Mouse (Mus musculus): ENCODE measurements around the gene Chst14. TPM values are rescaled to one million over a fixed set of nuclear protein-coding genes. Genes with fewer than 3 reads are reported as not detected.

Gene Chst14
- 6.9 and 8.1 TPM in 2 replicates for polyA plus RNA-seq (2015; fragmentation: Nextera tagmentation; extraction: Ambion mirVana)

DNA sequence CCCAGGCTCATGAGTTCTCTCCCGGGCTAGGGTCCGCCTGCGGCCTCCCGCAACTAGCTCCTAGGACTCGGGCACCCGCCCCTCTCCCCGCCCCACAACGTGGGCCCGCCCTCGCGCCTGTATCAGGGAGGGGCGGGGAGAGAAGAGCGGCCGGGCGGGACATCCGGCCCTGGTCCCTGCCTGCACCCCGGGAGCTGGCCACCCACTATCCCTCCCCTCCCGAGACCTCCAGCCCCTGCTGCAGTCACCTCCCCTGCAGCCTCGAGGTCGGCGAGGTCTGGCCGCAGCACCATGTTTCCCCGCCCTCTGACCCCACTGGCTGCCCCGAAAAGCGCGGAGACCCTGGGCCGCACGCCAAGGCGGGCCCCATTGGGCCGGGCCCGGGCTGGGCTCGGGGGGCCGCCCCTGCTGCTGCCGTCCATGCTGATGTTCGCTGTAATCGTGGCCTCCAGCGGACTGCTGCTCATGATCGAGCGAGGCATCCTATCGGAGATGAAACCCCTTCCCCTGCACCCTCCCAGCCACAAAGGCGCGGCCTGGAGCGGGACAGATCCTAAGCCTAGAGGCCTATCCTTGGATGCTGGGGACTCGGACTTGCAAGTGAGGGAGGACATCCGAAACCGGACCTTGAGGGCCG lies at the start of gene Chst14:
TSS of gene Chst14 (plus strand) at position 136 of the 637 bp plus-strand sequence.
- H3K27me3 ChIP-seq, result no peaks in the 10 kb centered on the region
- peaks cover 29% of the 10 kb centered on the region for H3K36me3 ChIP-seq
- H3K27ac ChIP-seq, result no peak within 1 kb of the TSS
- H3K4me1 ChIP-seq (replicated peaks), result peaks cover 27% of the 10 kb centered on the region
- WGBS, result 2% methylated on average over 47 of the region's 47 CpGs
- peak; percentile 87 for ATAC-seq (ENCODE audit: low FRiP score)
- H3K4me2 ChIP-seq, result peak within 1 kb of the TSS; percentile 89
- H3K9ac ChIP-seq, result peak within 1 kb of the TSS; percentile 81
- H3K9me3 ChIP-seq, result no peaks in the 10 kb centered on the region
- H3K4me3 ChIP-seq, result peak within 1 kb of the TSS; percentile 59

- peaks cover 15% of the 10 kb centered on the region for H3K27me3 ChIP-seq
- no peak overlapping the region for H3K4me2 ChIP-seq
- H3K4me1 ChIP-seq (replicated peaks), result peaks cover 5% of the 10 kb centered on the region
- 87% methylated on average over 4 of the region's 4 CpGs for WGBS
- H3K36me3 ChIP-seq, result peaks cover 34% of the 10 kb centered on the region
- no peaks in the 10 kb centered on the region for H3K9me3 ChIP-seq
- H3K4me3 ChIP-seq, result no peak overlapping the region
- ATAC-seq (ENCODE audit: low FRiP score), result no peak
- H3K27ac ChIP-seq, result no peak overlapping the region
- no peak overlapping the region for H3K9ac ChIP-seq
Observed at GRCm38 (mm10) chr2:118881019-118881418, 45.3 kb upstream of the Chst14 start.

GRCm38 (mm10) chr2:118881956-118882355 lies 44.3 kb upstream of the Chst14 start:
- 89% methylated on average over 5 of the region's 5 CpGs for WGBS
- ATAC-seq (ENCODE audit: low FRiP score), result no peak
- no peak overlapping the region for H3K4me3 ChIP-seq
- H3K27ac ChIP-seq, result no peak overlapping the region
- no peak overlapping the region for H3K9ac ChIP-seq
- no peak overlapping the region for H3K4me2 ChIP-seq
- peaks cover 25% of the 10 kb centered on the region for H3K36me3 ChIP-seq
- peaks cover 17% of the 10 kb centered on the region for H3K27me3 ChIP-seq
- H3K9me3 ChIP-seq, result no peaks in the 10 kb centered on the region
- H3K4me1 ChIP-seq (replicated peaks), result peaks cover 5% of the 10 kb centered on the region

- Histone ChIP-seq H3K4me3 (peak overlapping the region; percentile 40), H3K4me1 (replicated peaks) (peaks cover 5% of the 10 kb centered on the region), H3K27ac (no peak overlapping the region), H3K4me2 (peak overlapping the region; percentile 75), H3K36me3 (peaks cover 15% of the 10 kb centered on the region), H3K27me3 (peaks cover 23% of the 10 kb centered on the region), H3K9ac (peak overlapping the region; percentile 69), H3K9me3 (no peaks in the 10 kb centered on the region)
- 3% methylated on average over 32 of the region's 32 CpGs for WGBS
- ATAC-seq (ENCODE audit: low FRiP score), result peak; percentile 74
Observed at GRCm38 (mm10) chr2:118882840-118883679, 43.2 kb upstream of the Chst14 start.

DNA sequence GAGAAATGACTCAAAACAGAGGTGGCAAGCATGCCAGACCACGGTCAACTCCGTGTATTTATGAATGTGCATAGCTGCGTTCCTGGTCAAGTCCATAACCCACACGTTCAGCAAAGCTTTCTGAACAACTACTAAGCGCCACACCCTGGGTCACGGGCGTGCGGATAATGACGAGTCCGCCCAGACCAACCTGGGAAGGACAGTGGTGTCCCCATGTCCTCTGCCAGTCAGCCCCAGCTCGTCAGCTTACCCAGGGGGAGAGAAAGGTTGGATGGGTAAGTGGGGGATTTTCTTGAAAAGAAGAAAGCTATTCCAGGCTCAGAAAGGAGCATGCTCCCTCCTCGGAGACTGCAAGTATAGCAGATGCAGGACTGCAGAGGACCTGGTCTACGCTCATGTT lies 38.9 kb upstream of the Chst14 start:
- no peak for ATAC-seq (ENCODE audit: low FRiP score)
- no peak overlapping the region; the same call in 1 of the 2 replicates for H3K9ac ChIP-seq
- WGBS, result 74% methylated on average over 13 of the region's 13 CpGs
- no peaks in the 10 kb centered on the region for H3K36me3 ChIP-seq
- no peaks in the 10 kb centered on the region for H3K9me3 ChIP-seq
- peaks cover 39% of the 10 kb centered on the region for H3K27me3 ChIP-seq
- peak overlapping the region; percentile 23; the same call in 1 of the 2 replicates for H3K27ac ChIP-seq
- H3K4me1 ChIP-seq (replicated peaks), result peaks cover 7% of the 10 kb centered on the region
- H3K4me3 ChIP-seq, result no peak overlapping the region
- H3K4me2 ChIP-seq, result peak overlapping the region; percentile 25

DNA sequence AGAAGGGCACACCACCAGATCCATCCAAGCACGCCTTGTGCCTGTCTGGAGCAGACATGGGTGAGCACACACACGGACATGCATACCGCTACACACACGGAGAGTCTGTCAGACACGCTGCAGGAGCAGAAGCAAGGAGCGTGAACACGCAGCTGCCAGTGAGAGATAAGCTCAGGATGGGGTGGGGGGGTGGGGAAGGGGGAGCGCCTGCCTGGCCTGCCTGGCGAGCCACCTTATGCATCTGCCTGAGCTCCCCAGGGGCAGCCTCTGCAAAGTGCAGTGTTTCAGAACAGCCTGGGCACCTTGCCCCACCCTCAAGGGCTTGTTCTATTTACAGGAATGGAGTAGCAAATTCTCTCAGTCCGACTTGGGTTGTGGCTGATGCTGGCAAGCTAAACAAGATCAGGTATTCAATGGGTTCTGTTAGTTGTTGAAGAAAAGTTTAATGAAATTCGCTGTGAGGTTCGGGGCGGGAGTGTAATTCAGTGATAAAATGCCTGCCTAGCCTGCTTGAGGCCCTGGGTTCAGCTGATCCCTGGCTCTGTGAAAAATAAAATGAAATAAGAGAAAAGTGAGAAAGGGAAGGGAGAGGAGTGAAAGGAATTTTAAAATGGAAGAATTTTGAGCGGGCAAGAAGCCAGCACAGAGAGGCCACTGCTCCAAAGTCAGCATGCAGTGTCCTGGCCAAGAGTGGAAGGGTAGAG lies 38.3 kb upstream of the Chst14 start:
- 31% methylated on average over 14 of the region's 14 CpGs for WGBS
- peaks cover 5% of the 10 kb centered on the region for H3K4me1 ChIP-seq (replicated peaks)
- no peaks in the 10 kb centered on the region for H3K9me3 ChIP-seq
- no peak overlapping the region; the same call in 1 of the 2 replicates for H3K9ac ChIP-seq
- H3K4me2 ChIP-seq, result peak overlapping the region; percentile 25
- H3K27me3 ChIP-seq, result peaks cover 45% of the 10 kb centered on the region
- H3K4me3 ChIP-seq, result no peak overlapping the region
- ATAC-seq (ENCODE audit: low FRiP score), result 0 out of 2 replicates have a peak, but pooled peaks have one; percentile 41
- no peaks in the 10 kb centered on the region for H3K36me3 ChIP-seq
- H3K27ac ChIP-seq, result peak overlapping the region; percentile 23; the same call in 1 of the 2 replicates

DNA sequence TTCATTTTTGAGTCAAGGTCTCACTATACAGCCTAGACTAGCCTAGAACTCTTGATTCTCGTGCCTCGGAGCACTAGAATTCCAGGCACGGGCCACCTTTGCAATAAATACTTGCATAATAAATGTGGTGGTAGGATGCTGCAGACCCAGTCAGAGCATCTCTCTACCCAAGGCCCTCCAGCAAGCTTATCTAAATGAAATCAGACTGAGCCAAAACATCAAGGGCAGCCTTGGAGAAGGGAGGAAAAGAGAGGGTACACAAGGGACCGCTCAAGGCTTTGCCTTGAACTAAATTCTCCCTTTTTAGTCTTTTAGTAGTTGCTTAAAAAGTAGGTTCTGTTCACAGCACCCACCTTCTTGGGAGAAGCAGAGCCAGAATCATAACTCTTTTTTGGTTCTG lies 35.1 kb upstream of the Chst14 start:
- Histone ChIP-seq H3K27me3 (peaks cover 62% of the 10 kb centered on the region), H3K4me2 (no peak overlapping the region), H3K4me1 (replicated peaks) (peaks cover 5% of the 10 kb centered on the region), H3K4me3 (no peak overlapping the region), H3K36me3 (no peaks in the 10 kb centered on the region), H3K9me3 (no peaks in the 10 kb centered on the region), H3K27ac (no peak overlapping the region), H3K9ac (no peak overlapping the region)
- WGBS, result 89% methylated on average over 4 of the region's 4 CpGs
- no peak for ATAC-seq (ENCODE audit: low FRiP score)

DNA sequence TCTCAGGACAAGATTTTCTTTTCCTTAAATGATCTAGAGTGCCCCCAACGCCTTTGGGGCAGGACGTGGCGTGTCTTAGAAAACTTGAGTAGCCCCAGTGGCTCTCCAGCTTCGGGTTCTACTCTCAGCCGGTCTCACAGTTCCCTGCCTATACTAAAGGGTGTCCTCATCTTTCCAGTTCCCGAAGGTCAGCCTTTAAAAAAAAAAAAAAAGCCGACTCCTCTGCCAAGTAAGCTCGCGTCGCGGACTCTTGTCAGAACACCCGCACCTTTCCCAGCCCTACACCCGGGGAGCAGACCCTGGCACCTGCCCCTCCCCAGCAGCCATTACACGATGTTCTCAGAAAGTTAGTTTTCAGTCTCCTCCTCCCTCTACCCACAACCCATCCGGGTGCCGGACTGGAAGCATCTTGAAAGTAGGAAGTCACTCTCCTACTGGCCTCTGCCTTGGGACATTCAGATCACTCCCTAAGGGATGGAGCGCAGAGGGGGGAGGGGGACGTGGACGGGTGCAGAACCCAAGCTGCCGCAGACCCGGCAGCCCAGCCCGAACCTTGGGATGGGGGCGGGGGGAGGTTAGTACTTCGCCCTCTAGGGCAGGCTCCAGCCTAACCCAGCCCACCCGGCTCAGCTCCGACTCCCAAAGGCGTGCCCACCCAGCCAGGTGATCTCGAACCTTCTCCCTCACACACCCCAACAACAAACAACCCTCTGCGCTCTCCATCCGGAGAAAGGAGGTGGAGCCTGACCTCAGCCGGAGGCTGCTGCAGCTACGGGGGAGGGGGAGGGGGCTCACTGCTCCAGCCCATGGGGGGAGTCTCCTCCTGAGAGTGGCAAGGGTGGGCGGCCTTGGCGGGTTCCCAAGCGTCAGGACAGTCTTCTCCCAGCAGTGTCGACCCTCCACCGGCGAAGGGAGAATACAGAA lies 30.0 kb upstream of the Chst14 start:
- Histone ChIP-seq H3K27ac (no peak overlapping the region), H3K9ac (peak overlapping the region; percentile 68), H3K9me3 (no peaks in the 10 kb centered on the region), H3K27me3 (peaks cover 95% of the 10 kb centered on the region), H3K4me1 (replicated peaks) (peaks cover 43% of the 10 kb centered on the region), H3K36me3 (no peaks in the 10 kb centered on the region), H3K4me2 (peak overlapping the region; percentile 68), H3K4me3 (peak overlapping the region; percentile 43)
- 1% methylated on average over 38 of the region's 38 CpGs for WGBS
- ATAC-seq (ENCODE audit: low FRiP score), result no peak

GRCm38 (mm10) chr2:118896914-118897291 lies 29.4 kb upstream of the Chst14 start:
- Histone ChIP-seq H3K9me3 (no peaks in the 10 kb centered on the region), H3K9ac (peak overlapping the region; percentile 68), H3K4me1 (replicated peaks) (peaks cover 43% of the 10 kb centered on the region), H3K27me3 (peaks cover 89% of the 10 kb centered on the region), H3K36me3 (no peaks in the 10 kb centered on the region), H3K4me2 (peak overlapping the region; percentile 68), H3K27ac (no peak overlapping the region), H3K4me3 (peak overlapping the region; percentile 43)
- no peak for ATAC-seq (ENCODE audit: low FRiP score)
- WGBS, result under 1% methylated on average over 13 of the region's 13 CpGs

GRCm38 (mm10) chr2:118897392-118897791 lies 28.9 kb upstream of the Chst14 start:
- Histone ChIP-seq H3K36me3 (no peaks in the 10 kb centered on the region), H3K4me2 (peak overlapping the region; percentile 68), H3K4me3 (peak overlapping the region; percentile 43), H3K27ac (no peak overlapping the region), H3K9ac (peak overlapping the region; percentile 68; the same call in 1 of the 2 replicates), H3K27me3 (peaks cover 84% of the 10 kb centered on the region), H3K9me3 (no peaks in the 10 kb centered on the region), H3K4me1 (replicated peaks) (peaks cover 43% of the 10 kb centered on the region)
- under 1% methylated on average over 7 of the region's 7 CpGs for WGBS
- ATAC-seq (ENCODE audit: low FRiP score), result no peak

- Histone ChIP-seq H3K9me3 (no peaks in the 10 kb centered on the region), H3K9ac (no peak overlapping the region), H3K4me2 (peak overlapping the region; percentile 68; the same call in 1 of the 2 replicates), H3K27me3 (peaks cover 80% of the 10 kb centered on the region), H3K4me3 (no peak overlapping the region), H3K4me1 (replicated peaks) (peaks cover 45% of the 10 kb centered on the region), H3K27ac (no peak overlapping the region), H3K36me3 (no peaks in the 10 kb centered on the region)
- WGBS, result under 1% methylated on average over 11 of the region's 11 CpGs
- ATAC-seq (ENCODE audit: low FRiP score), result no peak
Observed at GRCm38 (mm10) chr2:118897808-118898207, 28.5 kb upstream of the Chst14 start.
